Mouse (Mus musculus): ENCODE data around the gene Rpl29.

DNA sequence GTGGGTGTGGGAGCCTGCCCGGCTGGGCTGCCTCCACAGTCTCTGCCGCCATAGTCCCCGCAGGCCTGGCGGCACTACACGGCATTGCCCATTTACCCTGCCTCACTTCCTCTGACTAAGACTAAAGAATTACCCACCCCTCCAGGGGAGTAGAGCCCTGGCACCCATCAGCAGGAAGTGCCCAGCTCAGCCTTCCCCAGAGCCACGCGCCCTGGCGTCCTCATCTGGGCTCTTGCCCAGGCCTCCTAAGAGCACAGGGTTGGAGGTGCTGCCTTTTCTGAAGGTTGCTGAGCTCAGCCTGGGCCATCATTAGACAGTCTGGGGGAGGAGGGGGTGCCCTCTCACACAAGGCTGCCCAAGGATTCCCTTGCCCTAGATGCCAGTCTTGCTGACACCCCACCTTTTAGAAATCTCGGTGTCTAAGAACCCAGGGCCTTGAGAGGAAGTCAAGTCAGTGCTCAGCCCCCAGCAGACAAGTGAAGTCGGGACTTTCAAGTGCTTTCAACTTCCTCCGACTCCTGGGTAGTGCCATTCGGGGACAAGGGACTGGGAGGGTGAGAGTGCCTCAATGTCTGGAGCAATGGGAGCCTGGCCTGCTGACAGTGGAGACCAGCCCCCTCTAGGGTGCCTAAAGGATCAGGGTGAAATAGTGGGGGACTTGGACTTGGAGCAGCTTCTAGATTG, 42.9 kb upstream of the Rpl29 start:
- TF ChIP-seq CTCF (IDR thresholded peaks at IDR 0.05; ENCODE audit: control insufficient read depth, insufficient read depth, low read length) (no peak), POLR2A (IDR thresholded peaks at IDR 0.05; ENCODE audit: borderline replicate concordance, control insufficient read depth, low read depth, low read length) (no peak)
